Mouse (Mus musculus) subcutaneous adipose tissue, adult 2 months (tissue): ENCODE results near the gene Aqp11. TPM values are rescaled to one million over a fixed set of nuclear protein-coding genes. Genes with fewer than 3 reads are reported as not detected.

Experiments
- polyA plus RNA-seq: library from polyadenylated mRNA; depleted of rRNA; stranded (reverse); fragments of >200 nt; gene quantifications from 2 replicates; pipeline ENCODE4 v1.2.3, GENCODE M21; 2012; ENCODE audit warnings: low replicate concordance; rRNA removed

The Aqp11 gene
- 17.5 and 20.0 TPM in 2 replicates for polyA plus RNA-seq

GRCm38 (mm10) chr7:97737638-97738456 is at the start of gene Aqp11:
Aqp11 (minus strand) TSS chr7:97738289.

GRCm38 (mm10) chr7:97696506-97697254 is 41.4 kb downstream of the Aqp11 start, which contains the start of gene Clns1a:
Clns1a (plus strand) TSS chr7:97696634.

Other genes with a start within 250 kb of the Aqp11 start
- 64.8 and 129 TPM in 2 replicates for gene Aamdc, start 158.8 kb downstream of the Aqp11 start, polyA plus RNA-seq
- 1.6 and 3.5 TPM in 2 replicates for gene Rsf1, start 158.4 kb downstream of the Aqp11 start, polyA plus RNA-seq
- gene Clns1a, start 41.7 kb downstream of the Aqp11 start, polyA plus RNA-seq: 27.7 and 43.1 TPM in 2 replicates
- 1.6 and 11.7 TPM in 2 replicates for gene Pak1, start 50.3 kb upstream of the Aqp11 start, polyA plus RNA-seq
- not detected in 2 replicates for gene Gdpd4, start 181.7 kb upstream of the Aqp11 start, polyA plus RNA-seq